Mouse (Mus musculus) small intestine, adult 2 months (tissue): ENCODE results near the gene Astn2.

ENCODE experiments used
- CTCF ChIP-seq: fragments of 200-500 bp; IDR thresholded peaks from 2 replicates; pipeline ENCODE4 v1.5.1; 2012; ENCODE audit warnings: low read depth, mild to moderate bottlenecking, control low read depth, inconsistent platforms, low read length, moderate library complexity, mixed read lengths; ENCODE audit not compliant: insufficient replicate concordance, insufficient read length; ENCODE audit errors: extremely low read depth
- POLR2A ChIP-seq: fragments of 200-500 bp; IDR thresholded peaks from 2 replicates; pipeline ENCODE4 v1.6.1; 2012; ENCODE audit warnings: low read depth, mild to moderate bottlenecking, control low read depth, inconsistent platforms, low read length, moderate library complexity

- TF ChIP-seq CTCF (no peak), POLR2A (no peak)
Observed at GRCm38 (mm10) chr4:66033826-66034225, 370.6 kb downstream of the Astn2 start.
